Mouse (Mus musculus) hindbrain, embryonic 10.5 days (tissue): Measurements from ENCODE around the gene 6430531B16Rik. TPM values are rescaled to one million over a fixed set of nuclear protein-coding genes. Genes with fewer than 3 reads are reported as not detected.

Source experiments
- DNase-seq: peaks from one replicate; pipeline ENCODE4 v3.0.0-alpha.2; 2017; ENCODE audit warnings: low spot score
- H3K27ac ChIP-seq: fragments of 300-500 bp; sonication (generic); 2 replicates; pipeline ENCODE4 v1.5.1; 2016; ENCODE audit warnings: mild to moderate bottlenecking, moderate library complexity
- H3K27me3 ChIP-seq: fragments of 300-500 bp; sonication (generic); 2 replicates; pipeline ENCODE4 v1.6.1; 2016; ENCODE audit warnings: mild to moderate bottlenecking; ENCODE audit not compliant: poor library complexity, insufficient read depth, severe bottlenecking
- H3K36me3 ChIP-seq: fragments of 300-500 bp; sonication (generic); 2 replicates; pipeline ENCODE4 v1.6.1; 2016; ENCODE audit warnings: mild to moderate bottlenecking, moderate library complexity
- H3K4me1 ChIP-seq: fragments of 300-500 bp; sonication (generic); replicated peaks from 2 replicates; pipeline ENCODE4 v1.6.1; 2016; ENCODE audit warnings: mild to moderate bottlenecking
- H3K4me3 ChIP-seq: fragments of 300-500 bp; sonication (generic); 2 replicates; pipeline ENCODE4 v1.5.1; 2016; ENCODE audit warnings: mild to moderate bottlenecking, moderate library complexity
- H3K9me3 ChIP-seq: fragments of 300-500 bp; sonication (generic); 2 replicates; pipeline ENCODE4 v1.6.1; 2016; ENCODE audit warnings: mild to moderate bottlenecking, moderate library complexity
- WGBS: fragments of 180-500 bp; shearing (Covaris S2); methylation state at CpG from one replicate; pipeline ENCODE4 v1.1.7; 2016; 5-methylcytosine and 5-hydroxymethylcytosine counted together
- microRNA counts: library from miRNA; unstranded; fragments of <30 nt; microRNA quantifications from one replicate; lab custom pipeline; 2017
- polyA plus RNA-seq: library from polyadenylated mRNA; unstranded; fragments of >200 nt; fragmentation: Nextera tagmentation; extraction: Ambion mirVana; gene quantifications from 2 replicates; pipeline ENCODE4 v1.2.1, GENCODE M21; 2016

Gene 6430531B16Rik
- polyA plus RNA-seq, 1 experiment from 2014 or later, result 1.0 TPM

- Histone ChIP-seq H3K9me3 (no peaks in the 10 kb centered on the region), H3K4me1 (peaks cover 25% of the 10 kb centered on the region), H3K27me3 (peaks cover 99% of the 10 kb centered on the region), H3K4me3 (no peak overlapping the region), H3K36me3 (no peaks in the 10 kb centered on the region), H3K27ac (no peak overlapping the region)
- DNase-seq, result no peak
- WGBS, result 10% methylated on average over 5 of the region's 5 CpGs
These were observed 33.0 kb downstream of the 6430531B16Rik start for GRCm38 (mm10) chr7:139945516-139945915.

GRCm38 (mm10) chr7:139944291-139945240 is 34.0 kb downstream of the 6430531B16Rik start:
- Histone ChIP-seq H3K36me3 (no peaks in the 10 kb centered on the region), H3K4me1 (peaks cover 16% of the 10 kb centered on the region), H3K4me3 (peak overlapping the region; percentile 45), H3K27me3 (peaks cover 100% of the 10 kb centered on the region), H3K27ac (no peak overlapping the region), H3K9me3 (no peaks in the 10 kb centered on the region)
- WGBS, result 2% methylated on average over 68 of the region's 68 CpGs
- peak; percentile 45 for DNase-seq

- H3K9me3 ChIP-seq, result no peaks in the 10 kb centered on the region
- peak within 1 kb of the TSS; percentile 45 for H3K4me3 ChIP-seq
- H3K4me1 ChIP-seq, result peaks cover 14% of the 10 kb centered on the region
- WGBS, result 1% methylated on average over 59 of the region's 59 CpGs
- no peak within 1 kb of the TSS for H3K27ac ChIP-seq
- H3K36me3 ChIP-seq, result no peaks in the 10 kb centered on the region
- peaks cover 94% of the 10 kb centered on the region for H3K27me3 ChIP-seq
- peak; percentile 61 for DNase-seq
These were observed 34.8 kb downstream of the 6430531B16Rik start, which contains the start of gene Utf1 for GRCm38 (mm10) chr7:139943674-139944281. Utf1 (plus strand) TSS chr7:139943789.

- H3K36me3 ChIP-seq, result no peaks in the 10 kb centered on the region
- no peak overlapping the region for H3K27ac ChIP-seq
- H3K4me3 ChIP-seq, result no peak overlapping the region
- peaks cover 72% of the 10 kb centered on the region for H3K27me3 ChIP-seq
- H3K9me3 ChIP-seq, result no peaks in the 10 kb centered on the region
- WGBS, result 67% methylated on average over 16 of the region's 16 CpGs
- peaks cover 14% of the 10 kb centered on the region for H3K4me1 ChIP-seq
- DNase-seq, result no peak
These were observed 37.9 kb downstream of the 6430531B16Rik start for GRCm38 (mm10) chr7:139940476-139941209.

- Histone ChIP-seq H3K9me3 (no peaks in the 10 kb centered on the region), H3K4me3 (no peak overlapping the region), H3K4me1 (no peaks in the 10 kb centered on the region), H3K36me3 (no peaks in the 10 kb centered on the region), H3K27me3 (peaks cover 43% of the 10 kb centered on the region), H3K27ac (no peak overlapping the region)
- no peak for DNase-seq
- 67% methylated on average over 5 of the region's 5 CpGs for whole genome bisulfite sequencing
These were observed 40.7 kb downstream of the 6430531B16Rik start for GRCm38 (mm10) chr7:139937810-139938209.

- Histone ChIP-seq H3K9me3 (no peaks in the 10 kb centered on the region), H3K27me3 (peaks cover 37% of the 10 kb centered on the region), H3K4me3 (no peak overlapping the region), H3K4me1 (no peaks in the 10 kb centered on the region), H3K27ac (no peak overlapping the region), H3K36me3 (no peaks in the 10 kb centered on the region)
- DNase-seq, result no peak
- 77% methylated on average over 3 of the region's 3 CpGs for WGBS
These were observed 41.4 kb downstream of the 6430531B16Rik start for GRCm38 (mm10) chr7:139937138-139937537.

- DNase-seq, result no peak
- 85% methylated on average over 10 of the region's 10 CpGs for WGBS
- Histone ChIP-seq H3K36me3 (no peaks in the 10 kb centered on the region), H3K9me3 (no peaks in the 10 kb centered on the region), H3K27ac (no peak overlapping the region), H3K4me1 (no peaks in the 10 kb centered on the region), H3K27me3 (peaks cover 36% of the 10 kb centered on the region), H3K4me3 (no peak overlapping the region)
These were observed 41.9 kb downstream of the 6430531B16Rik start for GRCm38 (mm10) chr7:139936705-139937104.

- 22% methylated on average over 11 of the region's 11 CpGs for WGBS
- H3K36me3 ChIP-seq, result no peaks in the 10 kb centered on the region
- no peak overlapping the region for H3K4me3 ChIP-seq
- H3K27ac ChIP-seq, result no peak overlapping the region
- DNase-seq, result peak; percentile 51
- peaks cover 3% of the 10 kb centered on the region; the same call in 1 of the 2 replicates for H3K4me1 ChIP-seq
- H3K9me3 ChIP-seq, result no peaks in the 10 kb centered on the region
- H3K27me3 ChIP-seq, result peaks cover 17% of the 10 kb centered on the region; the same call in 1 of the 2 replicates
These were observed 47.8 kb downstream of the 6430531B16Rik start for GRCm38 (mm10) chr7:139930732-139931131.

MicroRNAs encoded within 50 kb of the gene (microRNA counts, 519-probe panel; counts per million panel counts)
- microRNA mmu-miR-202-3p (lab: Ali Mortazavi, UCI) (1,255 counts per million, percentile 77 among the panel's probes with 10 or more counts), microRNA mmu-miR-202-5p (lab: Ali Mortazavi, UCI) (3,619 counts per million, percentile 86 among the panel's probes with 10 or more counts)

Other genes with a start within 250 kb of the 6430531B16Rik start
- 8.2 and 19.2 TPM in 2 replicates for gene Adgra1, start 144.6 kb downstream of the 6430531B16Rik start, polyA plus RNA-seq
- 0.58 and 1.0 TPM in 2 replicates for gene Kndc1, start 84.1 kb downstream of the 6430531B16Rik start, polyA plus RNA-seq
- not detected in 2 replicates for gene Utf1, start 35.0 kb downstream of the 6430531B16Rik start, polyA plus RNA-seq
- 2.4 and 4.1 TPM in 2 replicates for gene Adam8, start 13.8 kb upstream of the 6430531B16Rik start, polyA plus RNA-seq
- 48.3 and 53.1 TPM in 2 replicates for gene Zfp511, start 57.6 kb upstream of the 6430531B16Rik start, polyA plus RNA-seq
- gene Tubgcp2, start 57.9 kb upstream of the 6430531B16Rik start, polyA plus RNA-seq, result 82.2 and 82.5 TPM in 2 replicates
- 95.9 and 105 TPM in 2 replicates for gene Msx3, start 70.3 kb upstream of the 6430531B16Rik start, polyA plus RNA-seq
- gene Caly, start 103.8 kb upstream of the 6430531B16Rik start, polyA plus RNA-seq, result 2.7 and 7.2 TPM in 2 replicates
- gene Prap1, start 114.6 kb upstream of the 6430531B16Rik start, polyA plus RNA-seq, result not detected in 2 replicates
- 13.6 and 17.9 TPM in 2 replicates for gene Fuom, start 123.7 kb upstream of the 6430531B16Rik start, polyA plus RNA-seq
- gene Paox, start 137.0 kb upstream of the 6430531B16Rik start, polyA plus RNA-seq, result 15.7 and 21.7 TPM in 2 replicates
- gene Echs1, start 137.7 kb upstream of the 6430531B16Rik start, polyA plus RNA-seq, result 153 and 156 TPM in 2 replicates
- gene Mtg1, start 158.8 kb upstream of the 6430531B16Rik start, polyA plus RNA-seq, result 29.4 and 30.1 TPM in 2 replicates
- 0.46 and 1.4 TPM in 2 replicates for gene Sprn, start 176.1 kb upstream of the 6430531B16Rik start, polyA plus RNA-seq
- gene Olfr522, start 186.0 kb upstream of the 6430531B16Rik start, polyA plus RNA-seq, result not detected in 2 replicates
- not detected in 2 replicates for gene Olfr523, start 194.5 kb upstream of the 6430531B16Rik start, polyA plus RNA-seq
- not detected in 2 replicates for gene Olfr524, start 227.2 kb upstream of the 6430531B16Rik start, polyA plus RNA-seq
- gene Cd163l1, start 239.5 kb upstream of the 6430531B16Rik start, polyA plus RNA-seq, result not detected in 2 replicates